Mouse (Mus musculus): ENCODE results near the gene Ubash3a.

- TF ChIP-seq CTCF (IDR thresholded peaks at IDR 0.05; ENCODE audit: insufficient read depth, low read depth, low read length) (no peak), POLR2A (IDR thresholded peaks at IDR 0.05; ENCODE audit: insufficient read depth, low read depth, low read length) (no peak)
These were observed 15.8 kb upstream of the Ubash3a start for GRCm38 (mm10) chr17:31191825-31192224.

Data from olfactory bulb, adult 2 months (tissue).